Mouse (Mus musculus) intestine, postnatal 0 days (tissue): ENCODE measurements around the gene C130073F10Rik. TPM values are rescaled to one million over a fixed set of nuclear protein-coding genes. Genes with fewer than 3 reads are reported as not detected.
"Not testable (repeated sequence)": the region's sequence is repeated elsewhere in the genome, so short reads cannot be mapped to it uniquely, and the experiment has no call there.

ENCODE experiments used
- ATAC-seq: fragments of 200-750 bp; cut with Nextera tagmentation; 2 replicates; pipeline ENCODE4 v1.8.0; 2017; ENCODE audit warnings: mild to moderate bottlenecking, moderate TSS enrichment, moderate library complexity
- H3K27ac ChIP-seq: fragments of 300-500 bp; sonication (generic); 2 replicates; pipeline ENCODE4 v1.5.1; 2014; ENCODE audit warnings: mild to moderate bottlenecking, low read depth, low read length, moderate library complexity
- H3K27me3 ChIP-seq: fragments of 300-500 bp; sonication (generic); replicated peaks from 2 replicates; pipeline ENCODE4 v1.6.1; 2014; ENCODE audit warnings: low read length, mixed read lengths; ENCODE audit not compliant: control insufficient read depth, insufficient read depth
- H3K36me3 ChIP-seq: fragments of 300-500 bp; sonication (generic); 2 replicates; pipeline ENCODE4 v1.6.1; 2014; ENCODE audit warnings: mild to moderate bottlenecking, moderate library complexity; ENCODE audit not compliant: control insufficient read depth, insufficient read depth
- H3K4me1 ChIP-seq: fragments of 300-500 bp; sonication (generic); replicated peaks from 2 replicates; pipeline ENCODE4 v1.6.1; 2014; ENCODE audit warnings: antibody characterized with exemption, low read length, mixed read lengths; ENCODE audit not compliant: control insufficient read depth, insufficient read depth
- H3K4me2 ChIP-seq: fragments of 300-500 bp; sonication (generic); replicated peaks from 2 replicates; pipeline ENCODE4 v1.6.1; 2014; ENCODE audit warnings: low read depth, mild to moderate bottlenecking, moderate library complexity
- H3K4me3 ChIP-seq: fragments of 300-500 bp; sonication (generic); 2 replicates; pipeline ENCODE4 v1.5.1; 2014; ENCODE audit warnings: low read depth, low read length
- H3K9ac ChIP-seq: fragments of 300-500 bp; sonication (generic); 2 replicates; pipeline ENCODE4 v1.6.1; 2014; ENCODE audit warnings: mild to moderate bottlenecking, low read depth, low read length
- H3K9me3 ChIP-seq: fragments of 300-500 bp; sonication (generic); 2 replicates; pipeline ENCODE4 v1.6.1; 2016; ENCODE audit warnings: mixed run types; ENCODE audit not compliant: control insufficient read depth
- CTCF ChIP-seq: sonication (generic); IDR thresholded peaks from 2 replicates; pipeline ENCODE4 v1.5.1; 2016; ENCODE audit warnings: low read depth, mild to moderate bottlenecking, control low read depth, antibody characterized with exemption, moderate library complexity
- WGBS: fragments of 180-500 bp; shearing (Covaris S2); extraction: QIAGEN DNeasy Blood & Tissue Kit; methylation state at CpG from one replicate; pipeline ENCODE4 v1.1.7; 2014; 5-methylcytosine and 5-hydroxymethylcytosine counted together
- polyA plus RNA-seq: library from polyadenylated mRNA; unstranded; fragments of >200 nt; fragmentation: Nextera tagmentation; extraction: Ambion mirVana; gene quantifications from 2 replicates; pipeline ENCODE4 v1.2.1, GENCODE M21; 2015

Gene C130073F10Rik
- polyA plus RNA-seq, 1 experiment from 2014 or later: not detected

DNA sequence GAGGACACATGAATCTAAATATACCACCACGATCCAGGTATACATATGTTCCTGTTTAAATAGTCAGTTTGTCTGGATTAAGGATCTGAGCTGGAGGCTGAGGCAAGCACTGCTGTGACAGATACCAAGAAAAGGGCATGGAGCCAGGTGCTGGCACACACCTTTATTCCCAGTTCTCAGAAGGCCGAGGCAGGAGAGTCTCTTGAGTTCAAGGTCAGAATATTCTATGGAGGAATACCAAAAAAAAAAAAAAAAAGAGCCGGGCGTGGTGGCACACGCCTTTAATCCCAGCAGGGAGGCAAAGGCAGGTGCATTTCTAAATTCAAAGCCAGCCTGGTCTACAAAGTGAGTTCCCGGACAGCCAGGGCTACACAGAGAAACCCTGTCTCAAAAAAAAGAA, 31.3 kb downstream of the C130073F10Rik start:
- Histone ChIP-seq H3K27ac (no peak overlapping the region), H3K27me3 (no peaks in the 10 kb centered on the region), H3K9me3 (no peaks in the 10 kb centered on the region), H3K4me2 (no peak overlapping the region), H3K36me3 (no peaks in the 10 kb centered on the region), H3K4me1 (no peaks in the 10 kb centered on the region), H3K9ac (no peak overlapping the region), H3K4me3 (no peak overlapping the region)
- 84% methylated on average over 6 of the region's 6 CpGs for WGBS
- ATAC-seq: no peak
- no peak for TF ChIP-seq CTCF

DNA sequence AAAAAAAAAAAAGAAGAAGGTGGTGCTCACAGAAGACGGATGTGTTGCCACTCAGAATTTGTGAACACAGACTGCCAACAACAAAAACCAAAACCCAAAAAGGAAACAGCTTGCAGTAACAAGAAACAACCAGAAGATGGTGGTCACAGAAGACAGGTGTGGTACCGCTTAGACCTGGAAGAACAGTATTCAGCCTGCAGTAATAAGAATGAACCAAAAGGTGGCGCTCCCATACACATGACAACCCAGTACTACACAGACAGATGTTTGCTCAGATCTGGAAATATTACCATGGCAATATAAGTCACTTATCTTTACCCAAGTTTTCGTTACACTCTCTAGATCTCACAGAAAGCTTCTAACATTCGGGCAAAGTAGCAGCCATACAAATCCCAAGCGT, 32.7 kb downstream of the C130073F10Rik start:
- H3K27ac ChIP-seq: no peak overlapping the region
- H3K36me3 ChIP-seq: no peaks in the 10 kb centered on the region
- no peak for ATAC-seq
- H3K4me2 ChIP-seq: no peak overlapping the region
- peak; percentile 70 for TF ChIP-seq CTCF
- no peak overlapping the region for H3K9ac ChIP-seq
- 32% methylated on average over 6 of the region's 6 CpGs for WGBS
- no peaks in the 10 kb centered on the region for H3K9me3 ChIP-seq
- H3K4me3 ChIP-seq: no peak overlapping the region
- H3K4me1 ChIP-seq: no peaks in the 10 kb centered on the region
- H3K27me3 ChIP-seq: no peaks in the 10 kb centered on the region

DNA sequence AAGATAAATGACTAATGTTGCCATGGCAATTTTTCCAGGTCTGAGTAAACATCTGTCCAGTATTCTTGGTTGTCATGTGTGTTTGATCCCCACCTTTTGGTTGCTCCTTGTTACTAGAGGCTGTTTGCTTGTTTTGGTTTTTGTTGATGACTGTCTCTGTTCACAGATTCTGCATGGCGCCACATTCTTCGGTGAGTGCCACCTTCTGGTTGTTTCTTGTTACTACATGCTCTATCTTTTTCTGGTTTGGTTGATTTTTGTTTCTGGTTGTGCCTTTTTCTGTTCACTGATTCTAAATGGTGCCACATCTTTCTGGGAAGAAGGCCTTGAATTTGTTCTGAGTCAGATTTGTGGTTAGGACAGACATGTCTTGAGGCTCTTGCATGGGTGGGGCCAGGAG, 42.7 kb downstream of the C130073F10Rik start:
- H3K9me3 ChIP-seq: peaks cover 6% of the 10 kb centered on the region; the same call in 1 of the 2 replicates
- H3K4me1 ChIP-seq: no peaks in the 10 kb centered on the region
- 80% methylated on average over 2 of the region's 2 CpGs for WGBS
- no peak overlapping the region for H3K4me3 ChIP-seq
- H3K4me2 ChIP-seq: no peak overlapping the region
- ATAC-seq: no peak
- no peaks in the 10 kb centered on the region for H3K36me3 ChIP-seq
- no peaks in the 10 kb centered on the region for H3K27me3 ChIP-seq
- no peak overlapping the region for H3K9ac ChIP-seq
- no peak overlapping the region for H3K27ac ChIP-seq
- TF ChIP-seq CTCF: 0 out of 2 replicates have a peak, but pooled peaks have one; percentile 5

DNA sequence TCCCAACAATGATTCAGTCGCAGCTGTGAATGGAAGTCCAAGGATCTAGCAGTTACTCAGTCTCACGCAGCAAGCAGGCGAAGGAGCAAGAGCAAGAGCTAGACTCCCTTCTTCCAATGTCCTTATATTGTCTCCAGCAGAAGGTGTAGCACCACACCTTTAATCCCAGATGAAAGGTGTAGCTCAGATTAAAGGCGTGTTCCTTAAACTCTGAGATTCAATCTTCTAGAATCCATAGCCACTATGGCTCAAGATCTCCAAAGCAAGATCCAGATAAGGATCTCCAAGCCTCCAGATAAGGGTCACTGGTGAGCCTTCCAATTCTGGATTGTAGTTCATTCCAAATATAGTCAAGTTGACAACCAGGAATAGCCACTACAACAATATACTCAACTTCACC, 49.7 kb downstream of the C130073F10Rik start, which contains the start of gene B020004J07Rik:
TSS of gene B020004J07Rik (minus strand) at position 101 of the 400 bp plus-strand sequence.
- not testable (repeated sequence) for H3K9ac ChIP-seq, ATAC-seq, H3K4me3 ChIP-seq, H3K27ac ChIP-seq, H3K36me3 ChIP-seq, H3K4me2 ChIP-seq, H3K4me1 ChIP-seq, H3K9me3 ChIP-seq, H3K27me3 ChIP-seq
- 91% methylated on average over 3 of the region's 4 CpGs for WGBS

Other genes with a start within 250 kb of the C130073F10Rik start
- gene Leprot, start 246.1 kb downstream of the C130073F10Rik start, polyA plus RNA-seq: 130 and 137 TPM in 2 replicates
- 1.9 TPM in 2 replicates for gene Lepr, start 176.4 kb downstream of the C130073F10Rik start, polyA plus RNA-seq
- gene B020004J07Rik, start 49.8 kb downstream of the C130073F10Rik start, polyA plus RNA-seq: not detected in 2 replicates
- not detected in 2 replicates for gene Gm12800, start 15.3 kb upstream of the C130073F10Rik start, polyA plus RNA-seq
- gene Gm12794, start 46.6 kb upstream of the C130073F10Rik start, polyA plus RNA-seq: not detected in 2 replicates
- not detected in 2 replicates for gene Gm12790, start 87.3 kb upstream of the C130073F10Rik start, polyA plus RNA-seq
- gene Gm12789, start 92.8 kb upstream of the C130073F10Rik start, polyA plus RNA-seq: not detected in 2 replicates
- 6.9 and 8.5 TPM in 2 replicates for gene Pde4b, start 193.8 kb upstream of the C130073F10Rik start, polyA plus RNA-seq